Mouse (Mus musculus) retina, embryonic 14.5 days (tissue): ENCODE results near the gene Vwa8.
"Not testable (repeated sequence)": the region's sequence is repeated elsewhere in the genome, so short reads cannot be mapped to it uniquely, and the experiment has no call there.

ENCODE experiments used
- DNase-seq: peaks from one replicate; pipeline ENCODE4 v3.0.0-alpha.2; 2015; ENCODE audit warnings: low spot score

The Vwa8 gene

GRCm38 (mm10) chr14:78984296-78984695 lies 135.4 kb downstream of the Vwa8 start:
- DNase-seq = no peak

- DNase-seq = no peak
Observed at GRCm38 (mm10) chr14:78987543-78987942, 138.7 kb downstream of the Vwa8 start.

- DNase-seq = no peak
Observed at GRCm38 (mm10) chr14:78992456-78992855, 143.6 kb downstream of the Vwa8 start.

GRCm38 (mm10) chr14:78993515-78993914 lies 144.7 kb downstream of the Vwa8 start:
- DNase-seq = no peak

- no peak for DNase-seq
Observed at GRCm38 (mm10) chr14:78996359-78996758, 147.5 kb downstream of the Vwa8 start.

- peak; percentile 68 for DNase-seq
Observed at GRCm38 (mm10) chr14:79003576-79003975, 154.7 kb downstream of the Vwa8 start.

GRCm38 (mm10) chr14:79017710-79018109 lies 168.9 kb downstream of the Vwa8 start:
- DNase-seq = not testable (repeated sequence)

- DNase-seq = no peak
Observed at GRCm38 (mm10) chr14:79018564-79018963, 169.7 kb downstream of the Vwa8 start.

GRCm38 (mm10) chr14:79021725-79022124 lies 172.9 kb downstream of the Vwa8 start:
- DNase-seq = peak; percentile 37

GRCm38 (mm10) chr14:79028996-79029575 lies 180.2 kb downstream of the Vwa8 start:
- DNase-seq = no peak

- DNase-seq = no peak
Observed at GRCm38 (mm10) chr14:79030715-79031114, 181.9 kb downstream of the Vwa8 start.

GRCm38 (mm10) chr14:79031230-79031740 lies 182.4 kb downstream of the Vwa8 start:
- no peak for DNase-seq

- DNase-seq = no peak
Observed at GRCm38 (mm10) chr14:79033396-79033795, 184.5 kb downstream of the Vwa8 start.

- no peak for DNase-seq
Observed at GRCm38 (mm10) chr14:79034511-79034913, 185.7 kb downstream of the Vwa8 start.

- DNase-seq = no peak
Observed at GRCm38 (mm10) chr14:79035575-79035974, 186.7 kb downstream of the Vwa8 start.

GRCm38 (mm10) chr14:79047186-79047585 lies 198.3 kb downstream of the Vwa8 start:
- no peak for DNase-seq

- no peak for DNase-seq
Observed at GRCm38 (mm10) chr14:79047956-79048355, 199.1 kb downstream of the Vwa8 start.

GRCm38 (mm10) chr14:79049544-79049943 lies 200.7 kb downstream of the Vwa8 start:
- peak; percentile 43 for DNase-seq

GRCm38 (mm10) chr14:79065636-79066035 lies 216.8 kb downstream of the Vwa8 start:
- no peak for DNase-seq

GRCm38 (mm10) chr14:79069515-79069914 lies 220.7 kb downstream of the Vwa8 start:
- DNase-seq = no peak

- no peak for DNase-seq
Observed at GRCm38 (mm10) chr14:79074786-79075185, 225.9 kb downstream of the Vwa8 start.

GRCm38 (mm10) chr14:79076560-79077300 lies 227.9 kb downstream of the Vwa8 start:
- DNase-seq = no peak

- no peak for DNase-seq
Observed at GRCm38 (mm10) chr14:79083573-79083972, 234.7 kb downstream of the Vwa8 start.

GRCm38 (mm10) chr14:79086006-79086405 lies 237.2 kb downstream of the Vwa8 start:
- DNase-seq = no peak
